Mouse (Mus musculus): ENCODE data around the gene Acta2. TPM values are rescaled to one million over a fixed set of nuclear protein-coding genes. Genes with fewer than 3 reads are reported as not detected.

The Acta2 gene
- polyA plus RNA-seq, 1 experiment from 2014 or later = 1,410 TPM

DNA sequence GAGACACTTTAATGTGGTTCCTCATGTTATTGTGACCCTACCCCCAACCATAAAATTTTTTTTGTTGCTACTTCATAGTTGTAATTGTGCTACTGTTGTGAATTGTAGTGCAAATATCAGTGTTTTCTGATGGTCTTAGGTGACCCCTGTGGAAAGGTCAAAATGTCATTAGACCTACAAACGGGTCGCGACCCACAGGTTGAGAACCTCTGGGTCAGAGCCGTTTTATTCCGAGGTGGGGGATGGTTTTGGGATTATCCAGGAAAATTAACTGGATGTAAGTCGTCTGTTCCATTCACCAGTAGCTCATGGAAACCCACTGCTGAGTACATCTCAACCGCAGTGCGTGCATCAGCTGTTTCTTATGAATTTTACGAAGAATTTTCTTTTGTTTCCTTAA is 61.7 kb downstream of the Acta2 start:
- H3K4me3 ChIP-seq (replicated peaks) = peak overlapping the region; percentile 63
- H3K27ac ChIP-seq = no peak overlapping the region
- no peaks in the 10 kb centered on the region for H3K27me3 ChIP-seq (replicated peaks)
- 0 out of 2 replicates have a peak, but pooled peaks cover 5% of the 10 kb centered on the region for H3K4me1 ChIP-seq (replicated peaks)
- peak overlapping the region; percentile 85 for H3K4me2 ChIP-seq (replicated peaks)
- 56% methylated on average over 9 of the region's 9 CpGs for WGBS
- ATAC-seq = no peak
- H3K9ac ChIP-seq = no peak overlapping the region
- H3K36me3 ChIP-seq = no peaks in the 10 kb centered on the region
- H3K9me3 ChIP-seq = no peaks in the 10 kb centered on the region

GRCm38 (mm10) chr19:34193149-34193548 is 62.2 kb downstream of the Acta2 start:
- Histone ChIP-seq H3K36me3 (no peaks in the 10 kb centered on the region), H3K9ac (peak overlapping the region; percentile 63)
- ATAC-seq = no peak

GRCm38 (mm10) chr19:34192008-34192963 is 63.1 kb downstream of the Acta2 start, which contains the start of gene Stambpl1:
Stambpl1 (plus strand) TSS chr19:34192229.
- peak within 1 kb of the TSS; percentile 85 for H3K4me2 ChIP-seq (replicated peaks)
- H3K27ac ChIP-seq = peak within 1 kb of the TSS; percentile 78
- no peaks in the 10 kb centered on the region for H3K9me3 ChIP-seq
- H3K4me1 ChIP-seq (replicated peaks) = 0 out of 2 replicates have a peak, but pooled peaks cover 5% of the 10 kb centered on the region
- peak; percentile 93 for ATAC-seq
- H3K27me3 ChIP-seq (replicated peaks) = no peaks in the 10 kb centered on the region
- H3K9ac ChIP-seq = peak within 1 kb of the TSS; percentile 63
- under 1% methylated on average over 62 of the region's 62 CpGs for WGBS
- H3K4me3 ChIP-seq (replicated peaks) = peak within 1 kb of the TSS; percentile 63
- no peaks in the 10 kb centered on the region for H3K36me3 ChIP-seq

More at GRCm38 (mm10) chr19:34193149-34193548, 62.2 kb downstream of the Acta2 start:
- Histone ChIP-seq H3K27ac (no peak overlapping the region), H3K4me1 (replicated peaks) (0 out of 2 replicates have a peak, but pooled peaks cover 5% of the 10 kb centered on the region), H3K4me3 (replicated peaks) (peak overlapping the region; percentile 63), H3K4me2 (replicated peaks) (peak overlapping the region; percentile 85), H3K9me3 (no peaks in the 10 kb centered on the region), H3K27me3 (replicated peaks) (no peaks in the 10 kb centered on the region)
- 4% methylated on average over 9 of the region's 9 CpGs for WGBS

GRCm38 (mm10) chr19:34191645-34192007 is 63.8 kb downstream of the Acta2 start:
- H3K9ac ChIP-seq = 0 out of 2 replicates have a peak overlapping the region, but pooled peaks have one; percentile 63

More at GRCm38 (mm10) chr19:34191645-34192007, 63.8 kb downstream of the Acta2 start:
- Histone ChIP-seq H3K36me3 (no peaks in the 10 kb centered on the region), H3K27ac (no peak overlapping the region), H3K4me1 (replicated peaks) (0 out of 2 replicates have a peak, but pooled peaks cover 5% of the 10 kb centered on the region), H3K27me3 (replicated peaks) (no peaks in the 10 kb centered on the region), H3K4me2 (replicated peaks) (peak overlapping the region; percentile 85), H3K4me3 (replicated peaks) (peak overlapping the region; percentile 63), H3K9me3 (no peaks in the 10 kb centered on the region)
- ATAC-seq = peak; percentile 21
- WGBS = 35% methylated on average over 10 of the region's 10 CpGs

Other genes with a start within 250 kb of the Acta2 start
- not detected in 2 replicates for gene Lipk, start 247.3 kb downstream of the Acta2 start, polyA plus RNA-seq (2015; fragmentation: Nextera tagmentation; extraction: Ambion mirVana)
- not detected in 2 replicates for gene Lipn, start 188.2 kb downstream of the Acta2 start, polyA plus RNA-seq (2015; fragmentation: Nextera tagmentation; extraction: Ambion mirVana)
- gene Lipm, start 154.7 kb downstream of the Acta2 start, polyA plus RNA-seq (2015; fragmentation: Nextera tagmentation; extraction: Ambion mirVana) = not detected in 2 replicates
- 1.5 and 1.7 TPM in 2 replicates for gene Ankrd22, start 89.5 kb downstream of the Acta2 start, polyA plus RNA-seq (2015; fragmentation: Nextera tagmentation; extraction: Ambion mirVana)
- 19.6 and 20.2 TPM in 2 replicates for gene Stambpl1, start 63.4 kb downstream of the Acta2 start, polyA plus RNA-seq (2015; fragmentation: Nextera tagmentation; extraction: Ambion mirVana)
- gene Fas, start 35.1 kb upstream of the Acta2 start, polyA plus RNA-seq (2015; fragmentation: Nextera tagmentation; extraction: Ambion mirVana) = 3.9 and 4.9 TPM in 2 replicates
- gene Ch25h, start 219.6 kb upstream of the Acta2 start, polyA plus RNA-seq (2015; fragmentation: Nextera tagmentation; extraction: Ambion mirVana) = 3.2 and 4.2 TPM in 2 replicates

Data from intestine, embryonic 15.5 days (tissue).